In the genomic region with DNA sequence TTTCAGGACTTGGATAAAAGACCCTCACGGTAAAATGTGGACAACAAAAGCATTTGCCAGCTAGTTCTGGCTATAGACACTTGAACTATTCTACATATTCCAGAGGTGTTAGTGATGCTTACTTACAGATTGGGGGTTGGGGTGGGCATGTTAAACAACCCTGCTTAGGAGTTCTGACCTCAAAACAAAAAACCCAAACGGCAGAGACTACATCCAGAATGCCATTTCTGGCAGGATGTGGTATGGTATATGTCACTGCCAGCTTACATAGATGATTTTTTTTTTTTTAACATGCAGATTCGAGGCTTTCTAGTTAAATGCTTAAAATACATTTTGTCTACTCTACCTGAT, we compare ENCODE assay signal across 8 mouse cellular contexts. TPM values are rescaled to one million over a fixed set of nuclear protein-coding genes. Genes with fewer than 3 reads are reported as not detected.
DNase-seq lines count a peak whose midpoint lies in the region; ATAC-seq and TF ChIP-seq lines count a peak whose summit lies in the region.

No protein-coding gene starts in this region.

- H3K9me3 ChIP-seq in kidney, embryonic 15.5 days (replicated peaks): no peaks in the 10 kb centered on the region
- H3K9me3 ChIP-seq in heart, postnatal 0 days (replicated peaks; ENCODE audit: control insufficient read depth, low read length): no peaks in the 10 kb centered on the region

- peak overlapping the region; percentile 70 for H3K4me2 ChIP-seq in kidney, embryonic 15.5 days
- H3K4me2 ChIP-seq in heart, postnatal 0 days (ENCODE audit: low read depth, low read length): peak overlapping the region; percentile 71

- TF ChIP-seq EP300 in heart, postnatal 0 days (IDR thresholded peaks at IDR 0.05; ENCODE audit: low read depth): no peak

- peak overlapping the region; percentile 100 for H3K9ac ChIP-seq in kidney, embryonic 15.5 days
- H3K9ac ChIP-seq in heart, postnatal 0 days (replicated peaks; ENCODE audit: low read depth, low read length): peak overlapping the region; percentile 100

- H3K36me3 ChIP-seq in kidney, embryonic 15.5 days: no peaks in the 10 kb centered on the region
- 0 out of 2 replicates have a peak, but pooled peaks cover 5% of the 10 kb centered on the region for H3K36me3 ChIP-seq in heart, postnatal 0 days (replicated peaks; ENCODE audit: control insufficient read depth, insufficient read depth, low read length)

- no peaks in the 10 kb centered on the region for H3K27me3 ChIP-seq in kidney, embryonic 15.5 days
- H3K27me3 ChIP-seq in heart, postnatal 0 days (ENCODE audit: control insufficient read depth, insufficient read depth, low read length): no peaks in the 10 kb centered on the region

- no peak for ATAC-seq in kidney, embryonic 15.5 days (replicated peaks; ENCODE audit: low FRiP score)
- ATAC-seq in heart, postnatal 0 days (ENCODE audit: insufficient read depth, low read depth): no peak

- 3% methylated on average over 3 of the region's 3 CpGs for WGBS in kidney, embryonic 15.5 days
- WGBS in heart, postnatal 0 days: 2% methylated on average over 3 of the region's 3 CpGs

- TF ChIP-seq CTCF in heart, postnatal 0 days (IDR thresholded peaks at IDR 0.05; ENCODE audit: low read depth): no peak

- H3K4me3 ChIP-seq in kidney, embryonic 15.5 days (replicated peaks): peak overlapping the region; percentile 96
- H3K4me3 ChIP-seq in heart, postnatal 0 days (ENCODE audit: low read depth, low read length): peak overlapping the region; percentile 100

- peak overlapping the region; percentile 100; the same call in 1 of the 2 replicates for H3K27ac ChIP-seq in kidney, embryonic 15.5 days
- H3K27ac ChIP-seq in heart, postnatal 0 days (ENCODE audit: low read depth): no peak overlapping the region

- no peak for DNase-seq in kidney, postnatal 4 days
- DNase-seq in R1 (ENCODE audit: low read depth, low spot score): peak; percentile 18
- peak; percentile 14 for DNase-seq in heart, postnatal 0 days (ENCODE audit: low spot score)
- DNase-seq in mesoderm, embryonic 11.5 days (ENCODE audit: low read depth, low spot score): peak; percentile 19
- peak; percentile 2 for DNase-seq in yolk sac, embryonic 10.5 days (ENCODE audit: low spot score)
- DNase-seq in urinary bladder, postnatal 36 days (ENCODE audit: low spot score in 2 of 2): no peak
- DNase-seq in ovary, adult 18-20 months (ENCODE audit: low spot score): no peak

- peaks cover 16% of the 10 kb centered on the region for H3K4me1 ChIP-seq in kidney, embryonic 15.5 days
- peaks cover 22% of the 10 kb centered on the region for H3K4me1 ChIP-seq in heart, postnatal 0 days (ENCODE audit: control insufficient read depth, insufficient read depth)

RNA-seq across cellular contexts. Expression of gene Rbm33, which starts 1.0 kb away (rescaled TPM):
- 10.8 and 11.4 TPM in 2 replicates for polyA plus RNA-seq in kidney, embryonic 15.5 days (2015; fragmentation: Nextera tagmentation; extraction: Ambion mirVana)
- 16.6 and 17.1 TPM in 2 replicates for total RNA-seq in heart, postnatal 0 days (2014; rRNA removed; ENCODE audit: low replicate concordance)
- 6.4 and 6.6 TPM in 2 replicates for polyA plus RNA-seq in heart, postnatal 0 days (2015; fragmentation: Nextera tagmentation; extraction: Ambion mirVana)

Comparison
In these comparisons a context has a peak if more than half of its experiments do, and no peak if none do; other contexts are left out.
1. DNase-seq: peak in R1 (single experiment), heart, postnatal 0 days (single experiment), mesoderm, embryonic 11.5 days (single experiment) and yolk sac, embryonic 10.5 days (single experiment); none in kidney, postnatal 4 days (0 of 2), urinary bladder, postnatal 36 days (0 of 2) and ovary, adult 18-20 months (single experiment).